Mouse (Mus musculus) lung, adult 10 weeks (tissue): Measurements from ENCODE around the gene Klf17. TPM values are rescaled to one million over a fixed set of nuclear protein-coding genes. Genes with fewer than 3 reads are reported as not detected.

Experiments
- polyA plus RNA-seq: library from polyadenylated mRNA; stranded (reverse); fragments of 350-450 nt; fragmentation: Illumina TruSeq; extraction: RNeasy Lipid Tissue Mini Kit (QIAGEN cat#74804); gene quantifications from one replicate; pipeline ENCODE4 v1.2.3, GENCODE M21; 2014; ENCODE audit warnings: low read depth, low replicate concordance; ENCODE audit not compliant: insufficient read depth

The Klf17 gene
- not detected for polyA plus RNA-seq

GRCm38 (mm10) chr4:117765416-117765815, at the start of gene Klf17:
Klf17 (minus strand) TSS chr4:117765648.

GRCm38 (mm10) chr4:117724112-117724511, 41.3 kb downstream of the Klf17 start, which contains the start of gene Gm12845:
Gm12845 (plus strand) TSS chr4:117724412.

Other genes with a start within 250 kb of the Klf17 start
- gene Eri3, start 215.3 kb downstream of the Klf17 start, polyA plus RNA-seq, result 28.6 TPM
- gene Dmap1, start 83.4 kb downstream of the Klf17 start, polyA plus RNA-seq, result 16.7 TPM
- gene Gm12845, start 41.2 kb downstream of the Klf17 start, polyA plus RNA-seq, result not detected
- 11.3 TPM for gene Slc6a9, start 68.9 kb upstream of the Klf17 start, polyA plus RNA-seq
- 4.5 TPM for gene Ccdc24, start 106.9 kb upstream of the Klf17 start, polyA plus RNA-seq
- gene B4galt2, start 117.8 kb upstream of the Klf17 start, polyA plus RNA-seq, result 4.5 TPM
- gene Atp6v0b, start 121.7 kb upstream of the Klf17 start, polyA plus RNA-seq, result 261 TPM
- 5.3 TPM for gene Dph2, start 126.4 kb upstream of the Klf17 start, polyA plus RNA-seq
- gene Ipo13, start 149.4 kb upstream of the Klf17 start, polyA plus RNA-seq, result 32.2 TPM
- gene Artn, start 164.1 kb upstream of the Klf17 start, polyA plus RNA-seq, result 1.0 TPM